Comparison of ENCODE assay signal across 51 mouse cellular contexts in genomic region chr13:27523156-27523555, GRCm38 (mm10). TPM values are rescaled to one million over a fixed set of nuclear protein-coding genes. Genes with fewer than 3 reads are reported as not detected.
"Had no signal": no experiment of that assay in that cellular context is flagged by ENCODE, and none has a peak within 500 bp of the region (broad histone marks: within the 10 kb centered on the region; RNA-seq: fewer than 3 reads in every experiment).

No protein-coding gene starts in this region.

- DNase-seq: heart, postnatal 10 days; heart, postnatal 14 days; heart, postnatal 36 days; heart, postnatal 4 days; kidney, adult 11 months; kidney, adult 18-20 months; kidney, adult 2 months; kidney, adult 8-10 months; kidney, adult 9 months; kidney, postnatal 10 days; kidney, postnatal 14 days; kidney, postnatal 25 days; kidney, postnatal 36 days; kidney, postnatal 4 days; layer of hippocampus, adult 9-11 months; layer of hippocampus, postnatal 36 days had no signal

- H3K27me3 ChIP-seq: heart, embryonic 12.5 days; heart, embryonic 13.5 days; heart, embryonic 15.5 days; hindbrain, embryonic 12.5 days; hindbrain, embryonic 13.5 days; hindbrain, embryonic 15.5 days; intestine, embryonic 15.5 days; kidney, embryonic 15.5 days had no signal

- H3K4me1 ChIP-seq: heart, embryonic 12.5 days; heart, embryonic 13.5 days; heart, embryonic 15.5 days; hindbrain, embryonic 10.5 days; hindbrain, embryonic 12.5 days; hindbrain, embryonic 13.5 days; hindbrain, embryonic 15.5 days; intestine, embryonic 15.5 days; kidney, embryonic 15.5 days had no signal

- H3K4me3 ChIP-seq: heart, embryonic 12.5 days; heart, embryonic 13.5 days; heart, embryonic 15.5 days; hindbrain, embryonic 10.5 days; hindbrain, embryonic 12.5 days; hindbrain, embryonic 13.5 days; hindbrain, embryonic 15.5 days; intestine, embryonic 15.5 days; kidney, embryonic 15.5 days; layer of hippocampus, adult 2 months; left cerebral cortex, adult 2 months had no signal

- H3K36me3 ChIP-seq: heart, embryonic 12.5 days; heart, embryonic 13.5 days; heart, embryonic 15.5 days; hindbrain, embryonic 10.5 days; hindbrain, embryonic 12.5 days; hindbrain, embryonic 13.5 days; hindbrain, embryonic 15.5 days; intestine, embryonic 15.5 days; kidney, embryonic 15.5 days had no signal

- H3K9ac ChIP-seq: heart, embryonic 12.5 days; heart, embryonic 13.5 days; heart, embryonic 15.5 days; hindbrain, embryonic 12.5 days; hindbrain, embryonic 13.5 days; hindbrain, embryonic 14.5 days; hindbrain, embryonic 15.5 days; intestine, embryonic 15.5 days; kidney, embryonic 15.5 days had no signal

- H3K9me3 ChIP-seq: heart, embryonic 12.5 days; heart, embryonic 13.5 days; heart, embryonic 15.5 days; hindbrain, embryonic 10.5 days; hindbrain, embryonic 12.5 days; hindbrain, embryonic 13.5 days; hindbrain, embryonic 15.5 days; intestine, embryonic 15.5 days; kidney, embryonic 15.5 days had no signal

- H3K27ac ChIP-seq: heart, embryonic 13.5 days; heart, embryonic 15.5 days; hindbrain, embryonic 10.5 days; hindbrain, embryonic 12.5 days; hindbrain, embryonic 13.5 days; hindbrain, embryonic 14.5 days; hindbrain, embryonic 15.5 days; hindbrain, postnatal 0 days; intestine, embryonic 15.5 days; kidney, embryonic 15.5 days; kidney, postnatal 0 days; layer of hippocampus, adult 2 months; left cerebral cortex, adult 2 months had no signal

- H3K4me2 ChIP-seq: heart, embryonic 11.5 days; heart, embryonic 12.5 days; heart, embryonic 13.5 days; heart, embryonic 15.5 days; hindbrain, embryonic 12.5 days; hindbrain, embryonic 13.5 days; hindbrain, embryonic 14.5 days; hindbrain, embryonic 15.5 days; intestine, embryonic 15.5 days; kidney, embryonic 15.5 days had no signal

RNA-seq across cellular contexts. Expression of gene Prl8a8, which starts 10.1 kb away (rescaled TPM):
- total RNA-seq: heart, postnatal 10 days; heart, postnatal 14 days; heart, postnatal 25 days; heart, postnatal 36 days; heart, postnatal 4 days; hematopoietic stem cell, adult 5-6 weeks; hindbrain, postnatal 0 days; layer of hippocampus, adult 18-20 months; layer of hippocampus, adult 2 months; layer of hippocampus, adult 8-10 months; layer of hippocampus, postnatal 10 days; layer of hippocampus, postnatal 14 days; layer of hippocampus, postnatal 25 days; layer of hippocampus, postnatal 36 days; left cerebral cortex, adult 18-20 months; left cerebral cortex, adult 2 months had no signal
- polyA plus RNA-seq: heart, embryonic 11.5 days; heart, embryonic 12.5 days; heart, embryonic 13.5 days; heart, embryonic 14.5 days; heart, embryonic 15.5 days; heart, embryonic 16.5 days; heart, postnatal 0 days; hindbrain, embryonic 10.5 days; hindbrain, embryonic 11.5 days; hindbrain, embryonic 12.5 days; hindbrain, embryonic 13.5 days; hindbrain, embryonic 14.5 days; hindbrain, embryonic 15.5 days; hindbrain, embryonic 16.5 days; hindbrain, postnatal 0 days; inflammation-experienced regulatory T-cells, adult 6 months; intestine, embryonic 14.5 days; intestine, embryonic 15.5 days; intestine, embryonic 16.5 days; intestine, postnatal 0 days; kidney, adult 2 months; kidney, embryonic 14.5 days; kidney, embryonic 15.5 days; kidney, embryonic 16.5 days; kidney, postnatal 0 days; large intestine, adult 2 months had no signal

RNA-seq across cellular contexts. Expression of gene Prl8a9, which starts 41.2 kb away (rescaled TPM):
- total RNA-seq: heart, postnatal 10 days; heart, postnatal 14 days; heart, postnatal 25 days; heart, postnatal 36 days; heart, postnatal 4 days; hematopoietic stem cell, adult 5-6 weeks; hindbrain, postnatal 0 days; layer of hippocampus, adult 18-20 months; layer of hippocampus, adult 2 months; layer of hippocampus, adult 8-10 months; layer of hippocampus, postnatal 10 days; layer of hippocampus, postnatal 14 days; layer of hippocampus, postnatal 25 days; layer of hippocampus, postnatal 36 days; left cerebral cortex, adult 18-20 months; left cerebral cortex, adult 2 months had no signal
- polyA plus RNA-seq: heart, embryonic 11.5 days; heart, embryonic 12.5 days; heart, embryonic 13.5 days; heart, embryonic 14.5 days; heart, embryonic 15.5 days; heart, embryonic 16.5 days; heart, postnatal 0 days; hindbrain, embryonic 10.5 days; hindbrain, embryonic 11.5 days; hindbrain, embryonic 12.5 days; hindbrain, embryonic 13.5 days; hindbrain, embryonic 14.5 days; hindbrain, embryonic 15.5 days; hindbrain, embryonic 16.5 days; hindbrain, postnatal 0 days; inflammation-experienced regulatory T-cells, adult 6 months; intestine, embryonic 14.5 days; intestine, embryonic 15.5 days; intestine, embryonic 16.5 days; intestine, postnatal 0 days; kidney, adult 2 months; kidney, embryonic 14.5 days; kidney, embryonic 15.5 days; kidney, embryonic 16.5 days; kidney, postnatal 0 days; large intestine, adult 2 months had no signal

RNA-seq across cellular contexts. Expression of gene Prl8a1, which starts 58.8 kb away (rescaled TPM):
- total RNA-seq: heart, postnatal 10 days; heart, postnatal 14 days; heart, postnatal 25 days; heart, postnatal 36 days; heart, postnatal 4 days; hematopoietic stem cell, adult 5-6 weeks; hindbrain, postnatal 0 days; layer of hippocampus, adult 18-20 months; layer of hippocampus, adult 2 months; layer of hippocampus, adult 8-10 months; layer of hippocampus, postnatal 10 days; layer of hippocampus, postnatal 14 days; layer of hippocampus, postnatal 25 days; layer of hippocampus, postnatal 36 days; left cerebral cortex, adult 18-20 months; left cerebral cortex, adult 2 months had no signal
- polyA plus RNA-seq: heart, embryonic 11.5 days; heart, embryonic 12.5 days; heart, embryonic 13.5 days; heart, embryonic 14.5 days; heart, embryonic 15.5 days; heart, embryonic 16.5 days; heart, postnatal 0 days; hindbrain, embryonic 10.5 days; hindbrain, embryonic 11.5 days; hindbrain, embryonic 12.5 days; hindbrain, embryonic 13.5 days; hindbrain, embryonic 14.5 days; hindbrain, embryonic 15.5 days; hindbrain, embryonic 16.5 days; hindbrain, postnatal 0 days; inflammation-experienced regulatory T-cells, adult 6 months; intestine, embryonic 14.5 days; intestine, embryonic 15.5 days; intestine, embryonic 16.5 days; intestine, postnatal 0 days; kidney, adult 2 months; kidney, embryonic 14.5 days; kidney, embryonic 15.5 days; kidney, embryonic 16.5 days; kidney, postnatal 0 days; large intestine, adult 2 months had no signal
